Mouse (Mus musculus): ENCODE results near the gene Ceacam16.

DNA sequence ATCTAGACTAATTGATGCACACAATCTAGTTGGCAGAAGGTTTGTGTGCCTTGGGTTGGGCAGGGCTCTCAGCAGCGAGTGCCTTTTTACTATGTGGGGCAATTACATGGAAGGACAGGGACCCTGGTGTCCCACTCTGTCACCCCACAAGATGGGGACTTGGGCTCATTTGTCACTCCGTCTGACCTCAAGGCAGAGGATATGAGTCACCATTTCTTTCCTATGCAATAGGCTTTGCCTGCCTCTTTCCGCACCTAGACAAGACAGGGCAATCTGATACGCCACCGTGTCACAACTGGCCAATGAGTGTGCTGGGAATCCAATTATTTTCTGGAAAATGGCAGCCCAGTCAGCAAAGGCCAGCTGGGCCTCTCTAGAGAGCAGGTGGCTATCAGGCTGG lies 5.4 kb downstream of the Ceacam16 start:
- TF ChIP-seq CTCF (IDR thresholded peaks at IDR 0.05; ENCODE audit: borderline replicate concordance, control insufficient read depth, extremely low read depth, insufficient read depth, low read length, poor library complexity) (no peak), POLR2A (IDR thresholded peaks at IDR 0.05; ENCODE audit: control insufficient read depth, extremely low read depth, insufficient read depth, low read length, poor library complexity) (no peak)

Data from thymus, adult 2 months (tissue).